ENCODE assay signal across 9 mouse cellular contexts in genomic region chr16:95647854-95648253, GRCm38 (mm10). TPM values are rescaled to one million over a fixed set of nuclear protein-coding genes. Genes with fewer than 3 reads are reported as not detected.
DNase-seq lines count a peak whose midpoint lies in the region; ATAC-seq and TF ChIP-seq lines count a peak whose summit lies in the region.
"Had no signal": no experiment of that assay in that cellular context is flagged by ENCODE, and none has a peak within 500 bp of the region (broad histone marks: within the 10 kb centered on the region; RNA-seq: fewer than 3 reads in every experiment).

No protein-coding gene starts in this region.

- no peak overlapping the region for H3ac ChIP-seq in C2C12 (ENCODE audit: control insufficient read depth, insufficient read length, low read depth)

- peak; percentile 71 for DNase-seq in adrenal gland, adult 2 months
- peak; percentile 80 for DNase-seq in embryo, embryonic 9.5 days (ENCODE audit: extremely low spot score)
- DNase-seq in heart, adult 8-10 months (ENCODE audit: low spot score) = peak; percentile 66
- DNase-seq in kidney, postnatal 14 days = peak; percentile 86
- peak; percentile 17 for DNase-seq in liver, embryonic 13.5 days
- peak; percentile 31 for DNase-seq in ovary, adult 18-20 months (ENCODE audit: low spot score)
- DNase-seq in thymus, postnatal 0 days (ENCODE audit: low spot score) = peak; percentile 78

- no peaks in the 10 kb centered on the region for H3K79me3 ChIP-seq in C2C12 (ENCODE audit: low read depth)

- H3K27ac ChIP-seq in liver, embryonic 13.5 days = no peak overlapping the region

- H3K4me3 ChIP-seq in C2C12 (ENCODE audit: insufficient read depth, poor library complexity, severe bottlenecking) = no peak overlapping the region
- no peak overlapping the region for H3K4me3 ChIP-seq in liver, embryonic 13.5 days (replicated peaks)
- H3K4me3 ChIP-seq: erythroblast, embryonic 14.5 days had no signal

- no peak overlapping the region for H3K9ac ChIP-seq in liver, embryonic 13.5 days

- H3K9me3 ChIP-seq in liver, embryonic 13.5 days (replicated peaks) = no peaks in the 10 kb centered on the region

- peaks cover 6% of the 10 kb centered on the region; the same call in 1 of the 2 replicates for H3K4me1 ChIP-seq in liver, embryonic 13.5 days (replicated peaks)

- H3K79me2 ChIP-seq in C2C12 (ENCODE audit: control insufficient read depth, insufficient read depth) = no peaks in the 10 kb centered on the region

- 11% methylated on average over 13 of the region's 13 CpGs for WGBS in liver, embryonic 13.5 days (ENCODE audit: insufficient replicate concordance)

- H3K4me2 ChIP-seq in liver, embryonic 13.5 days = no peak overlapping the region

- ATAC-seq in liver, embryonic 13.5 days (ENCODE audit: low read depth) = 0 out of 2 replicates have a peak, but pooled peaks have one; percentile 29

- TF ChIP-seq CTCF in C2C12 (IDR thresholded peaks at IDR 0.05; ENCODE audit: control insufficient read depth, insufficient read depth, insufficient read length) = peak; percentile 84

- no peaks in the 10 kb centered on the region for H3K36me3 ChIP-seq in C2C12 (ENCODE audit: control insufficient read depth, insufficient read depth)
- no peaks in the 10 kb centered on the region for H3K36me3 ChIP-seq in liver, embryonic 13.5 days

- no peaks in the 10 kb centered on the region for H3K27me3 ChIP-seq in C2C12 (ENCODE audit: control insufficient read depth, insufficient read depth, insufficient read length)
- H3K27me3 ChIP-seq in liver, embryonic 13.5 days = no peaks in the 10 kb centered on the region

TF ChIP-seq in C2C12, 6 proteins besides CTCF, POLR2A, EP300 and RAD21:
- no peak for TF ChIP-seq FOSL1 (IDR thresholded peaks at IDR 0.05; ENCODE audit: insufficient read depth, low read length, poor library complexity, severe bottlenecking)
- no peak for TF ChIP-seq MYOD1 (IDR thresholded peaks at IDR 0.05; ENCODE audit: control insufficient read depth, insufficient read length, low read depth)
- TF ChIP-seq CEBPB (IDR thresholded peaks at IDR 0.05; ENCODE audit: low read depth) = no peak
- TF ChIP-seq USF1 (IDR thresholded peaks at IDR 0.05; ENCODE audit: low read depth) = no peak
- TF ChIP-seq MYOG (IDR thresholded peaks at IDR 0.05; ENCODE audit: control insufficient read depth, extremely low read depth, insufficient read length) = no peak
- TF ChIP-seq MAX (IDR thresholded peaks at IDR 0.05) = no peak

RNA-seq across cellular contexts. Expression of gene Ets2, which starts 54.0 kb away (rescaled TPM):
- 60.6 TPM for polyA plus RNA-seq in C2C12 (2012; fragmentation: generic; extraction: Trizol)
- total RNA-seq in adrenal gland, adult 2 months (2021) = 10 to 100 TPM; 40.1 to 47.7 TPM
- 97.9 and 122 TPM in 2 replicates for polyA plus RNA-seq in adrenal gland, adult 2 months (2012; rRNA removed)
- total RNA-seq in heart, adult 8-10 months (2022) = 10 to 100 TPM; 59.7 to 95.7 (median 76.1) TPM
- polyA plus RNA-seq in liver, embryonic 13.5 days (2015; fragmentation: Nextera tagmentation; extraction: Ambion mirVana) = 10.2 and 13.3 TPM in 2 replicates
- polyA plus RNA-seq in thymus, postnatal 0 days (2015; fragmentation: Nextera tagmentation; extraction: Ambion mirVana) = 255 and 277 TPM in 2 replicates

Comparison
In these comparisons a context has a peak if more than half of its experiments do, and no peak if none do; other contexts are left out.
1. DNase-seq: peak in every context shown above with its lines; median percentile 86 in kidney, postnatal 14 days; 80 in embryo, embryonic 9.5 days; 78 in thymus, postnatal 0 days; 71 in adrenal gland, adult 2 months; 66 in heart, adult 8-10 months; 31 in ovary, adult 18-20 months; 17 in liver, embryonic 13.5 days.